Mouse (Mus musculus) hindbrain, postnatal 0 days (tissue): ENCODE results near the gene Nob1. TPM values are rescaled to one million over a fixed set of nuclear protein-coding genes. Genes with fewer than 3 reads are reported as not detected.

Experiments
- ATAC-seq: fragments of 200-750 bp; cut with Nextera tagmentation; 2 replicates; pipeline ENCODE4 v1.8.0; 2017; ENCODE audit warnings: mild to moderate bottlenecking, moderate TSS enrichment, moderate library complexity
- DNase-seq: peaks from one replicate; pipeline ENCODE4 v3.0.0-alpha.2; 2015; ENCODE audit warnings: low spot score
- H3K27ac ChIP-seq: fragments of 300-500 bp; sonication (generic); 2 replicates; pipeline ENCODE4 v1.5.1; 2014; ENCODE audit warnings: mild to moderate bottlenecking
- H3K27me3 ChIP-seq: fragments of 300-500 bp; sonication (generic); 2 replicates; pipeline ENCODE4 v1.6.1; 2014; ENCODE audit warnings: low read length, mixed read lengths; ENCODE audit not compliant: insufficient read depth
- H3K36me3 ChIP-seq: fragments of 300-500 bp; sonication (generic); 2 replicates; pipeline ENCODE4 v1.6.1; 2014; ENCODE audit warnings: low read length, mixed read lengths; ENCODE audit not compliant: insufficient read depth
- H3K4me1 ChIP-seq: fragments of 300-500 bp; sonication (generic); 2 replicates; pipeline ENCODE4 v1.6.1; 2014; ENCODE audit warnings: antibody characterized with exemption, low read length, mixed read lengths; ENCODE audit not compliant: insufficient read depth
- H3K4me2 ChIP-seq: fragments of 300-500 bp; sonication (generic); 2 replicates; pipeline ENCODE4 v1.6.1; 2014; ENCODE audit warnings: low read depth, mild to moderate bottlenecking, low read length, moderate library complexity, mixed read lengths
- H3K4me3 ChIP-seq: fragments of 300-500 bp; sonication (generic); 2 replicates; pipeline ENCODE4 v1.5.1; 2014; ENCODE audit warnings: low read length
- H3K9ac ChIP-seq: fragments of 300-500 bp; sonication (generic); replicated peaks from 2 replicates; pipeline ENCODE4 v1.6.1; 2014; ENCODE audit warnings: mild to moderate bottlenecking, low read length, moderate library complexity, mixed read lengths
- H3K9me3 ChIP-seq: fragments of 300-500 bp; sonication (generic); 2 replicates; pipeline ENCODE4 v1.6.1; 2016; ENCODE audit warnings: low read length, mixed read lengths
- CTCF ChIP-seq: IDR thresholded peaks from 2 replicates; pipeline ENCODE4 v1.5.1; 2016; ENCODE audit warnings: antibody characterized with exemption, control low read depth, low read depth
- WGBS: fragments of 180-500 bp; shearing (Covaris S2); extraction: QIAGEN DNeasy Blood & Tissue Kit; methylation state at CpG from one replicate; pipeline ENCODE4 v1.1.7; 2014; 5-methylcytosine and 5-hydroxymethylcytosine counted together
- polyA plus RNA-seq: library from polyadenylated mRNA; unstranded; fragments of >200 nt; fragmentation: Nextera tagmentation; extraction: Ambion mirVana; gene quantifications from 2 replicates; pipeline ENCODE4 v1.2.1, GENCODE M21; 2015
- total RNA-seq: library from RNA; depleted of rRNA; stranded (reverse); fragments of >200 nt; gene quantifications from 2 replicates; pipeline ENCODE4 v1.2.3, GENCODE M21; 2014

The Nob1 gene
- total and polyA plus RNA-seq, 2 experiments from 2014 or later, result 24.9 to 48.9 TPM

- peaks cover 4% of the 10 kb centered on the region; the same call in 1 of the 2 replicates for H3K4me1 ChIP-seq
- no peak overlapping the region for H3K27ac ChIP-seq
- H3K9ac ChIP-seq, result no peak overlapping the region
- H3K4me3 ChIP-seq, result no peak overlapping the region
- ATAC-seq (peak; percentile 75), DNase-seq (peak; percentile 93)
- no peaks in the 10 kb centered on the region for H3K9me3 ChIP-seq
- H3K36me3 ChIP-seq, result no peaks in the 10 kb centered on the region
- H3K4me2 ChIP-seq, result 0 out of 2 replicates have a peak overlapping the region, but pooled peaks have one; percentile 18
- whole genome bisulfite sequencing, result 38% methylated on average over 8 of the region's 8 CpGs
- no peak for TF ChIP-seq CTCF
- H3K27me3 ChIP-seq, result no peaks in the 10 kb centered on the region
Observed at GRCm38 (mm10) chr8:107389557-107389956, 35.3 kb downstream of the Nob1 start.

- ATAC-seq (no peak), DNase-seq (peak; percentile 70)
- Histone ChIP-seq H3K4me2 (no peak overlapping the region), H3K27me3 (no peaks in the 10 kb centered on the region), H3K36me3 (no peaks in the 10 kb centered on the region), H3K4me1 (peaks cover 4% of the 10 kb centered on the region; the same call in 1 of the 2 replicates), H3K9me3 (no peaks in the 10 kb centered on the region), H3K4me3 (no peak overlapping the region), H3K27ac (no peak overlapping the region), H3K9ac (no peak overlapping the region)
- peak; percentile 56 for TF ChIP-seq CTCF
- 62% methylated on average over 5 of the region's 5 CpGs for WGBS
Observed at GRCm38 (mm10) chr8:107387861-107388260, 37.0 kb downstream of the Nob1 start.

DNA sequence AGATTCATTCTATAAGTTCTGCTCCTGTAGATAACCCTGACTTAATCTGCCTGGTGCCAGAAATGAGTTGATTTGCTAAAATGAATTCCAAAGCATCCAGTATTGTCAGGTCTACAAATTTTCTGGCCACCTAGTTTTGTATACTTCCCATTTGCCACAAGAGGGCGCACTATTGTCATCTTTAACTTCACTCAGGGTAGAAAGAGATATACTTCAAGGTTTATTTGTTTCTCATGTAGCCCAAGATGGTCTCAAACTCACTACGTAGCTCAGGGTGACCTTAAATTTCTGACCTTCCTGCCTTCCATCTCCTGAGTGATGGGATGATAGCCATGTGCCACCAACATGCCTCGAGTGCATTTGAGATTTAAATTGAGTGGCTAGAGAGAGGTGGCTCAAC, 38.2 kb downstream of the Nob1 start:
- TF ChIP-seq CTCF, result peak; percentile 73
- WGBS, result 34% methylated on average over 3 of the region's 3 CpGs
- DNase-seq (peak; percentile 83), ATAC-seq (no peak)
- no peaks in the 10 kb centered on the region for H3K36me3 ChIP-seq
- no peak overlapping the region for H3K9ac ChIP-seq
- no peaks in the 10 kb centered on the region for H3K9me3 ChIP-seq
- H3K4me1 ChIP-seq, result peaks cover 4% of the 10 kb centered on the region; the same call in 1 of the 2 replicates
- no peak overlapping the region for H3K4me2 ChIP-seq
- no peak overlapping the region for H3K4me3 ChIP-seq
- no peak overlapping the region for H3K27ac ChIP-seq
- no peaks in the 10 kb centered on the region for H3K27me3 ChIP-seq

DNA sequence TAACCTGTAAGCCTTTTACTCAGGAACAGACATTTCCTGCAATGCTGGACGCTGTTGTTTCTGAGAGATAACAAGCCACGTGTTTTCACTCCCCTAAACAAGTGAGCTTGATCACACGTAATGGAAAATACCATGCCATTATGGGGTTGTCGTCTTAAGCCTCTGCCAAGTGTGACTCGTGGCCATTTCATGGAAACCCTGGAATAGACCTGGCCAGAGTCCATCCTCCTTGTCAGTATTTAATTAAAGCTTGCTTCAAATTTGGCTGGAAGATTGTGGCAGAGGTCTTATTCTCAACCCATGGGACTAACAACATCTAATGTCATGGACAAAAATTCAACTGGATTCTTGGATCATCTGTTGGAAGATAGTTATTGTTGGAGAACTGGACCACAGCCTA, 38.7 kb downstream of the Nob1 start:
- ATAC-seq (no peak), DNase-seq (peak; percentile 26)
- WGBS, result 42% methylated on average over 5 of the region's 5 CpGs

GRCm38 (mm10) chr8:107385063-107385462, 39.8 kb downstream of the Nob1 start:
- H3K4me2 ChIP-seq, result no peak overlapping the region
- no peak for ATAC-seq
- no peak for TF ChIP-seq CTCF
- no peak overlapping the region for H3K27ac ChIP-seq
- no peak overlapping the region for H3K4me3 ChIP-seq
- no peaks in the 10 kb centered on the region for H3K27me3 ChIP-seq
- H3K9ac ChIP-seq, result no peak overlapping the region
- DNase-seq, result no peak
- peaks cover 4% of the 10 kb centered on the region; the same call in 1 of the 2 replicates for H3K4me1 ChIP-seq
- WGBS, result 56% methylated on average over 2 of the region's 2 CpGs
- no peaks in the 10 kb centered on the region for H3K9me3 ChIP-seq
- H3K36me3 ChIP-seq, result 0 out of 2 replicates have a peak, but pooled peaks cover 3% of the 10 kb centered on the region

More for the DNA sequence above, 38.7 kb downstream of the Nob1 start:
- H3K27ac ChIP-seq, result no peak overlapping the region
- H3K9me3 ChIP-seq, result no peaks in the 10 kb centered on the region
- H3K4me3 ChIP-seq, result no peak overlapping the region
- TF ChIP-seq CTCF, result no peak
- H3K4me2 ChIP-seq, result no peak overlapping the region
- H3K4me1 ChIP-seq, result peaks cover 4% of the 10 kb centered on the region; the same call in 1 of the 2 replicates
- no peaks in the 10 kb centered on the region for H3K27me3 ChIP-seq
- no peak overlapping the region for H3K9ac ChIP-seq
- no peaks in the 10 kb centered on the region for H3K36me3 ChIP-seq

DNA sequence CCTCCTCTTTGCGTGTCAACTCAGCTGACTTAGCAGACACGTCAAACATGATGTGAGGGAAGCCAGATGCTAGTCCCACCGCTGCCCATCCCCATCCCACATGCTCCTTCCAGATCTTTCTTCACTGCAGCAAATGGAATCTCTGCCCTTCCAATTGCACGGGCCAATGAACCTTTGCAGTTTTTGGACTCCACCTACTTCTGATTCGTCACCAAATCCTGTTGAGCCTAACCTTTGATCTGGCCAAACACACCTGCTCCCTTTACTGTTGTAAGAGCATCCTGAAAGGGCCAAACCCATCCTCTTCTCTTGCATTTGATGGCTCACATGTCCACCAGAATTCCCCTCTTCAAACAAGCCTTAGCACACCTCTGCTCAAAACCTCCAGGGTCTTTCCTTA, 40.2 kb downstream of the Nob1 start:
- DNase-seq, result no peak
- Histone ChIP-seq H3K4me2 (no peak overlapping the region), H3K36me3 (0 out of 2 replicates have a peak, but pooled peaks cover 4% of the 10 kb centered on the region), H3K9me3 (no peaks in the 10 kb centered on the region), H3K27ac (no peak overlapping the region), H3K4me1 (peaks cover under 1% of the 10 kb centered on the region; the same call in 1 of the 2 replicates), H3K9ac (no peak overlapping the region), H3K27me3 (no peaks in the 10 kb centered on the region), H3K4me3 (no peak overlapping the region)
- ATAC-seq, result no peak
- no peak for TF ChIP-seq CTCF
- 59% methylated on average over 5 of the region's 5 CpGs for WGBS

GRCm38 (mm10) chr8:107382898-107383297, 42.0 kb downstream of the Nob1 start:
- Histone ChIP-seq H3K9ac (no peak overlapping the region), H3K36me3 (peaks cover 7% of the 10 kb centered on the region; the same call in 1 of the 2 replicates), H3K27me3 (no peaks in the 10 kb centered on the region), H3K27ac (no peak overlapping the region), H3K4me1 (no peaks in the 10 kb centered on the region), H3K9me3 (no peaks in the 10 kb centered on the region), H3K4me2 (no peak overlapping the region), H3K4me3 (no peak overlapping the region)
- TF ChIP-seq CTCF, result no peak
- DNase-seq (no peak), ATAC-seq (no peak)
- 84% methylated on average over 4 of the region's 4 CpGs for WGBS
